Mouse (Mus musculus) right cerebral cortex, adult 2 months (tissue): ENCODE measurements at regions not wholly inside any gene's neighbourhood (a gene's known extent, or its start where the extent isn't known, plus 50 kb on each side); places are given as distances from the start of the nearest gene placed in this dataset.

Source experiments
- DNase-seq, 2 experiments: peaks; one replicate each; pipeline ENCODE4 v3.0.0; 2021 to 2022; ENCODE audit warnings: low spot score in 2 of 2

DNA sequence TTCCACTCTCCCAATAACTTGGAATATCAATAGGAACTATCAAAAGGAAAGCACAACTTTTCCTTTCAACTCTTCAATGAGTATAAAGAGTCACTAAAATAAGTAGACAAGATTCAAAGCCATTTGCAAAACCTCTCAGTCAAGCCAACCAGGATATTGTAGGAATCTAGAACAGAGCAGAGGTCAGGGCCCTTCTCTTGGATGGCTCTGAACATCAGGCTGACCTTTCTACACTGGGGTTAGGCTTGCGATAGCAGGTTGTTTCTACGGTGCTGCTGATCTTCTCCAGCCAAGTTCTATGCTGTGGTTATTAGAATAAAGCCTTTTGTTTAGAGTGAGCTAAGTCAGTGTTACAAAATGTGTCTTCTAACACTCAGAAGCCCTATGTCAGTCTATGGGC, 658.6 kb downstream of the Ofcc1 start:
- DNase-seq = no peak

DNA sequence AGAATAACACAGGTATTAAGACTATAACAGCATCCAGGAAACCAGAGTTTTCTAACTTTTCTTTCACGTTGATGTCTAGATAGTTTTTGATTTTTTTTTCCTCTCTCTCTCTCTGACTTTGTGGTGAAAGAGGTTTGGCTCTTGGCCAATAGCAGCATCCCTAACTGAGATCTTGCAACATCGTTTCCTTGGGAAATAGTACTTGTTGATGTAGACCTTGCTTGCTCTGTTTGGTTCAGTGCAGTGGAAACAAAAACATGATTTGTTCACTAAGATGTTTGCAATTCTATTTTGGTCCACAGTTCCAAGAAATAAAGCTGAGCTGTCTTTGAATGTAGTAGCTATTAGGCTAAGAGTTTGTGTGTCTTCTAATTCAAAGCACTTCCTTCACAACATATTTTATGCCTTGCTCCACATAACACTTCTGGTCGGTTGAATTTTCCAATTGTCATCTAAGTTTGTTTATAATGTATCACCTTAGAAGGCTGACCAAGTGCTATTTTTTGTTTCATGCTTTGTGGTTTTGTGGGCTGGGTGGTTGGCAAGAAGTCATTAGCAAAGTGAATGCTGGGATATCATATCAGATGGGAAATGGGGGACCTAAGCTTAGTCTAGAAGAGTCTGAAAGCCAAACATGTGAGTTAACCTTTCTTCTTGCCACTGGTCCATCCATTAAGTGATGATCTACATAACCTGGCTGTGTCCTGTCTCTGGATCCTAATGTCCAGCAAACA, 669.8 kb downstream of the Ofcc1 start:
- DNase-seq = no peak

DNA sequence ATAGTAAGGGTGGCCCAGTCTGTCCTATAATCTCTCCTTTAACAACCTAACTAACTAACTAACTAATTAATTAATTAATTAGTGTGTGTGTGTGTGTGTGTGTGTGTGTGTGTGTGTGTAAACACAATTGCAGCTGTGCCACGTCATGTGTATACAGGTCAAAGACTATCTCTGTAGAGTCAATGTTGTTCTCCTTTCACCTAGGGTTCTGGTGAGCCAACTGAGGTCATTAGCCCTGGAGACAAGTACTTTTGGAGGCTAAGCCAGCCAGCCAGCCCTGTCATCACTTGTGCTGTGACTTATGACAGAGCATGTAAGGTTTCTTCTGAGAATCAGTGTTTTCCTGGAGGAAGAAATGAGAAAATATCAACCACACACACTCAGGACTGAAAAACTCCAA, 696.7 kb downstream of the Ofcc1 start:
- no peak for DNase-seq

DNA sequence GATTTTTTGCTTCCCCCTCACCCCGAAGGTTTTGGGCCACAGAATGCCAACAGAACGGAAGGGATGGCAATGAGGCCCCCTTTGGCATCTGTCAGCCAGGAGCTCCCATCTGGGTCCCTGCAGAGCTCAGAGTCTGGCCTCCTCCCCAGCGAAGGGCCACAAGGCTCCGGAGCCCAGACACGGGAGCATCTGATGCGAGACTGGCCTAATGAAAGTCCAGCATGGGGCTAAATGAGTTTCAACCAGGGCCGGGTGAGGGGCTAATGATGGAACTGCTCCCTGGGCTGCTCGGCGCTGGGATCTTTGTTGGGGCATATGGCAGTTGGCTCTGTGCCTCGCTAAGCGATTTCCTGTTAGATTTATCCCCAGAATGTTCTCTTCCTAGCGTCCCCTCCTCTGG, 688.8 kb upstream of the Slc35b3 start:
- DNase-seq = no peak

DNA sequence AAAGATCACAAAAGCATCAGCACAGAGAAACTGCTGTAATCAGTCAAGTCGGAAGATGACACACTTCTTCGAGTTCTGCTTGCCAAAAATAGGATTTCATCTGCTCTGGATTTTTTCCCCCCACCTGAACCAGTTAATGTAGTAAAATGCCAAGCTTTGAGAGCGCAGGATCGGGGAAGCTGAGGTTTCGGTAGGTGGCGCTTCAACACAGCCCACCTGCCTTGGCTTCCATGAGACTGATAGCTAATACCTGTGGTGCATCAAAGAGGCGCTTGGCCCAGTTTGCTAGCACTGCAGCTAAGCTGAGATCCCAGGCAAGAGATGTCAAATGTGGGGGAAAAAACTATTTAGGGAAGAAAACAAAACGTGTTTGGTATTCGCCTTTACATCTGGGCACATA, 686.7 kb upstream of the Slc35b3 start:
- peak; percentile 78 to 82 for DNase-seq

DNA sequence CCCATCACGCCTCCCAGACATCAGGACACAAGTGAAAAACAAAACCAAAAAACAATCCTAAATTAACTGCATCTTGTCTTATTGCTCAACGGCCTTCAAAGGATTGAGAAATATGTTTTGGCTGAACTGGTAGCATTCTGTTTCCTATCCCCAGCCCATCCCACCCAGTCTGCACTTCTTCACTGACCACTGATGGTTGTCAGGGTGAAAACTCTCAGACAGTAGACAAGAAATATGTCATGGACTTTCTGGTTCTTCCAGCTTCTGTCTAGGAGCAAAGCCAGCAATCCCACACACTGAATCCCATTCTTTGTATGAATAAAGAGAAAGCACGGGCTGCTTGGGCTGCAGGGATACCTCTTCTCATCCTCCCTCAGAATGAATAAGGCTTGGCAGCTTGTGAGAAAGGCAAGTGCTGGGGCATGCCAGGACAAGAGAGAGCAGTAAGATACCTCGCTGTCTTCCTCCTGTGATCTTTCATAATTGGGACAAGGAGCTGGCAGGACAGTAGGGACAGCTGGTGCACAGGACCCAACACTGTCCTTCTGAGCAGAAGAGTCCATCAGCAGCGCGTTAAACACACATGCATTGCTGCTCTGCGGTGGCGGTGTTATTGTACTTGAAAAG, 670.9 kb upstream of the Slc35b3 start:
- peak; percentile 8 to 15 for DNase-seq
